Mouse (Mus musculus) urinary bladder, postnatal 14 days (tissue): ENCODE results near the gene Cdc20b.

Experiments
- DNase-seq: peaks from one replicate; pipeline ENCODE4 v3.0.0; 2021; ENCODE audit warnings: low spot score

Cdc20b gene

DNA sequence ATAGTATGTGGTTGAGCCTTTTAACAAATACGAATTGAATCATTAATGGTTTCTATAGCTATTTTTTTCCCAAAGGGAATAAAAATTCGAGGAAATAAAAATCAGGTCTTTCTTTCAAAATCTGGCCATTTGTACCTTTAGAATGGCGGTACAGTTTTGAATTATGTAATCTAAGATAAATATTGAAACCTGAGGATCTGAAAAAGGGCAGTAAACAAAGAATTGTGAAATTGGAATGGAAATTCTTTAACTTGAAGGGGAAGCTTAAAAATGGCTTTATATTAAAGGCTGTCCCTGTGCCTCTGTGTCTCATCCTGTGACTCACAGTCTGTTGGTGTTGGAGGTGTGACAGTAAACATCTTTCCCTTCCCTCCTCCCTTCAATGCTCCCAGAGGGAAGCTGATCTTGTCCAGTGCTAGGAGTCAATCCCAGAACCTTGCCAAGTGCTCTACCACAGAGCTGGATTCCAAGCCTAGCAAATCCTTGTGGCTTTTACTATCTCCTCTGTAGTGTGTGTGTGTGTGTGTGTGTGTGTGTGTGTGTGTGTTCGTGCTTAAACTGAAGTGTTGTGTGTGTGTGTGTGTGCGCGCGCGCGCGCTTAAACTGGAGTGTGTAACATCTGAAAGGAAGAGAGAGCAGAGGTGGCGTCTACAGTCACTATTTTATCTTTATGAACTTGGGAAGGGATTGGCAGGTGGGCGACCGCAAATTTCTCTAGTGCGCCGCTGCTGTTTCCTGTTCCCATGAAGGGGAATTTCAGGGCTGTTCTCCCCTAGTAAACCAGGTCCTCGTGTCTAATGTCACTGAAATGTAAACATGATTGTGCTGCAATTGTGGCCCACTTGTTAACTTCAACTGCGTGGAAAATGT lies 11.4 kb upstream of the Cdc20b start:
- DNase-seq = no peak

- no peak for DNase-seq
These were observed 3.6 kb upstream of the Cdc20b start for GRCm38 (mm10) chr13:113031351-113031750.

DNA sequence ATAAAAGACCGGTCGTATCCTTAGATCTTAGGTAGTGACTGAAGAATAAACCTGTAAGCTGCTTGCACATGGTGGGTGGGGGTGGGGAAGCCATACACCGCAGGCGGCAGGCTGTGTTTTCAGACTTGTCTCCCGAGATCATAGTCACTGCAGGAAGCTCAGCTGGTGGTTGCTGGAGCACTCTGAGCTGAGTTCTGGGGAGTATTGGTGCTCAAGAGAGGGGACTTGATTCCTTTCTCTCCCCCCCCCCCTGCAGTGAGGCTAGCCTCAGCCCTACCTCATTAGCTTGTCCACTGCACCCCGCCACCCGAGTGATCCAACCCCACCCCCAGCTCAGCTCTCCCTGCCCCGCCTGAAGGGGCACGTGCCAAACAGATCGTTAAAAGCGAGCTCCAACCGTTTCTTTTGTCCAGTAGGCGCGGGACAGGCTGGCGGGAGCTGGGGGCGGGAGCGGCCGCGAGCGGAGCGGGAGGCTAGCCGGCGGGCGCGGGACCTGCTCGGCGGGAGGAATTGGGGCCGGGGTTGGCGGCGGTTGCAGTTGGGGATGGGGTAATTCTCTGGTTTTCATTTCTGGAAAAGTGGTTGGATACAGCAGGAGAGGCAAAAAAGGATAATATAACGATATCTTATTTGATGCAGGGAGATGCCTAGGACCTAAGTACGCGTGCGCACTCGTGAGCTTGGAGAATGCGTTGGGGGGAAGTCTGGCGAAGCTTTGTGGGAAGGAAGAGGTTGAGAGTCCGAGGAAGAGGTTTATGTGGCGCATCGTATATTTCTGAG lies 2.9 kb upstream of the Cdc20b start:
- DNase-seq = peak; percentile 15

DNA sequence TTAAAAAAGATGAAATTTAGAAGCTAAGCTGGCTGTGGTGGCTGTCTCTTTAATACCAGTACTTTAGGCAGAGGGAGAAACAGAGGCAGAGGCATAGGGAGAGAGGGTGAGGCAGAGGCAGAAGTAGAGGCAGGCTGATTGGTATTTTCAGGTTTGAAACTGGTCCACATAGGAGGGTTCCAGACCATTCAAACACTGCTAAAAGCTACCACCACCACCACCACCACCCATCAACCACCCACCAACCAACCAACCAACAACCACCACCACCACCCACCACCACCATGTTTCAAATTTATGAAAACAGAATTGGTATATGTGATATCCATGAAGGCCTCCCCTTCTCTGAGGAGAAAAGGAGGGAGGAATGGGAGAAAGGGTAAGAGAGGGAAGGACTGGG lies 2.1 kb upstream of the Cdc20b start:
- DNase-seq = no peak

DNA sequence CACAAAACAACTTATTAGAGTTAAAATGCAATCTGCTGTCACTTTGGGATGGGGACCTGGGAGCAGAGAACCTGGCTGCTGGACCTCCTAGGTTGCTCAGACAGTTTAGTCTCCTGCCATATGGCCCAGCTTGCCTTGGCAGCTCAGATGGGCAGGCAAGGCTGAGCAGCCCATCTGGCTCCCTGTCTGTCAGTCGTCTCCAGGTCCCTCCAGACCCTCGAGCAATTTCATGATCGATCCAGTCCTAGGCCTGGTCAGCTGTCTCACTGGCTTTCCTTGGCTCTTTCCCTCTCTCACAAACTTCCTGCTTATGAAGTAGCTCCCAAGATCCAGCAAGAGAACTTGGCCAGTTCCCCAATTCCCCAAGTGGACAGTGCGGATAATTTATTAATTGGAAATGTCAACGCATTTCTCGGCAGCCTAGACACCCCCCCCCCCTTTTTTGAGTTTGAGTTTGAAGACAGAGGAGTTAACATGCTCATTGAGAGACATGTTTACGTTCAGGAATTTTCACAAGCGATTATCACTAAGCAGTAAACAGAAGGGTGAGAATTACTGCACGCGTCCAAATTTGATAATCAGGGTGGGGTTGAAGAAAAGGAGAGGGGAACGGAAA lies 532 bp upstream of the Cdc20b start:
- DNase-seq = no peak

DNA sequence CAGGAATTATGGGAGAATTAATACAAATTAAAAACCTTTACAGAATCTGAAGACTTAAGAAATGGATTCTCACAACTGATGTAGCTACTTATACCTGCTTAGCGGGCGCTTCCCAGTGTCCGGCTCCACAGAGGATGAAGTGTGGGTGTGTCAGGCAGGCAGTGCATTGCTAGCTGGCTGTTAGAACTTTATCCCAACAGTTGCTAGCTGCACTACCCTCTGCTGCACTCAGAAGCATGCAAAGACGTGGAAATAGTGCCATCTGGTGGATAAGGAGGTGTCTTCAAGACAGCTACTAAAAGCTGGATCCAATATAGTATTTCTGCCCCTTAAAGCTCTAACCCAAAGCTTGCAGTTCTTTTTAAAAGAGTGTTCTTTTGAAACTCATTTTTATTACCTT lies 941 bp downstream of the Cdc20b start:
- DNase-seq = peak; percentile 81

DNA sequence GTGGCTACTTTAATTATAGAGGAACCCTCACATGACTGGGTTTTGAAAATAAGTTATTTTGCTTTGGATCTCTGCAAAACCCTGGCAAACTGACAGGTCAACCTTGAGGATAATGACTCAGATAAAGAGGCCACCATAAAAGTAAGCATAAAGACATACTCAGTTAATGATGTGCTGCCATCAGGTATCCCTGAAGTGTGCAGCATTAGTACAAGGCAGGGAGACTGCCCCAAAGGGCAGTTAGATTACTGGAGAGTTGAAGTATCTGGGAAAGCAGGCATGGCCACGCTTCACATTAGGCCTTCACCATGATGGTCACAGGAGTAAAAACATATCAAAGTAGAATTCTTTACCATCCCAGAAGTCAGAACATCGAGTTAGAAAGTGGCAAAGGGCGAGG lies 10.0 kb downstream of the Cdc20b start:
- no peak for DNase-seq

DNA sequence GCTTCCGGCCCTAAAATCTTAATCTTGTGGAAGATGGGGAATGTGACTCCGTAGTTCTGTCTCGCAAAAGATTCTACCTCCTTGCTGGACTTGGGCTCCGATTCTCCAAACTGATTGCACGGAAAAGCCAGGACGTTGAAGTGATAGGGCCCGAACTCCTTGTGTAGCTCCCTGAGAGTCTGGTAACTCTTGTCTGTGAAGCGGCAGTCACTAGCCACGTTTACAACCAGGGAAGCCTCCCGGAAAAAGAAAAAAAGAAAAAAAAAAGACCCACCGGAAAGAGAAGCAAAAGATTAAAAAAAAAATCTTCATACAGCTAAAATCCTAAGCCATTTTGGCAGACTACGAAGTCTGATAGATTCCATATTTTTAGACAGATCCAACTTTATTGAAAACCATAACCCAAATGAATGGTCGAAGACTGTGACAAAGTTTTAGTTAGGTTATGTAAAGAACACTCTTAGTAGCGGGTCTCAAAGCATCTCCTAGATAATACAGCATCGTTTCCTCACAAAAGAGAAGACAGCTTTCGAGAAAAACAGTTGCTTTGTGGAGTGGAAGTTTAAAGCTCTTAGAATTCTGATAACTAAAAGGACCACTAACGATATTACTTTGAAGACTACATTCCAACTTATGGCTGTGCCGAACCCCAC lies 10.7 kb downstream of the Cdc20b start:
- DNase-seq = no peak

GRCm38 (mm10) chr13:113046211-113046883 lies 11.4 kb downstream of the Cdc20b start, which contains the start of gene Gpx8:
TSS of gene Gpx8 (minus strand) at chr13:113046410.
- DNase-seq = peak; percentile 73

GRCm38 (mm10) chr13:113047018-113047417 lies 12.1 kb downstream of the Cdc20b start:
- no peak for DNase-seq

DNA sequence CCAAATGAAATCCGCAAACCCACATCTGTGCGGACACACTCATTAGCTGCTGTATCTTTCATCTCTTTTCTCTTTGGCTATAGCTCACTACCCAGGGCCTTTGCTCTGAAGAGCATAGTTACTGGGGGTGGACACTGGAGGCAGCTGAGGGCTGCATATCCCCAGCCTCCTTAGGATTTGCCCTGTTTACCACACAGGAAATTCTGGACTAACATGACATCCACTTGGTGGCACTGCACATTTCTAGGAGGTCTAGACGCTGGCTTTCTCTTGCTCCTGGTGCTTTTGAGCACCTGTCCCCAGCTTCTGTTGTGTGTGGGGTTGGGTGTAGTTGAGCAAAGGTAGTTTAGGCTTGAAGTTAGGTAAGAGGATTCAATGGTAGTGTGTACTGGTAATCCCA lies 12.7 kb downstream of the Cdc20b start:
- no peak for DNase-seq

- DNase-seq = no peak
These were observed 19.3 kb downstream of the Cdc20b start for GRCm38 (mm10) chr13:113054230-113054629.

DNA sequence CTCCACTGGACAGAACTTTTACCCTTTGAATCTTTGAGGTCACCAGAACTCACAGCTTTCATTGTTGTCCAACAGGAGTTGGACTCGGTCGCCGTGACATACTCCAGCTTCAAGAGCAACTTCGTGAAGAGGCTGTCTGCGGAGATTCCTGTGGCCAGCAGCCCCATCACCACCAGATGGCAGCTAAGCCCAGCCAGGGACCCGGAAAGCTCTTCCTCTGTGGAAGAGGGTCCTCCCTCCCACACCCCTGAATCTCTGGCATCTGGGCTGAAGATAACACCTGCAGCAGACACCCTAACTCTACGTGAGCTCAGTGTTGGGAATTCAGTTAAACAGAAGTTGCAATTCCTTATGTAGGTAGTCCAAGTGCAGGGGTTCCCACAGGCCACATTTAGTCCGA lies 20.9 kb downstream of the Cdc20b start:
- no peak for DNase-seq

DNA sequence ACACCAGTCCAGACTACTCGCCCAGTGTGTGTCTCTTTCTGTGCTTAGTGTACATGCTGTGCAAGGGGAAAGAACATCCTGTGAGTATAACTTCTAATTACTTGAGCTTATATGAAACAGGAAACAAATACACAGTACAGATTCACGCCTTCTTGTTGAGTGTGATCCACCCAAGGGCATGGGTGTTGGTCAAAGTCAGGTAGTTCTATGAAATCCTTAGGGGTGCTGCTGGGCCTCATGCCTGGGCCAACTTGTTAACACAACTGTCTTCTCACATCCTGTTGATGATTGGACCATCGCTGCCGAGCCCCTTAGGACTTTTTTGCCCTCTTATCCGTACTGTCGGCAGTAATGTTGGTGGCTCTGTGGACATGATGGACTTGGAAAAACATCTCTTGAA lies 26.8 kb downstream of the Cdc20b start:
- no peak for DNase-seq

DNA sequence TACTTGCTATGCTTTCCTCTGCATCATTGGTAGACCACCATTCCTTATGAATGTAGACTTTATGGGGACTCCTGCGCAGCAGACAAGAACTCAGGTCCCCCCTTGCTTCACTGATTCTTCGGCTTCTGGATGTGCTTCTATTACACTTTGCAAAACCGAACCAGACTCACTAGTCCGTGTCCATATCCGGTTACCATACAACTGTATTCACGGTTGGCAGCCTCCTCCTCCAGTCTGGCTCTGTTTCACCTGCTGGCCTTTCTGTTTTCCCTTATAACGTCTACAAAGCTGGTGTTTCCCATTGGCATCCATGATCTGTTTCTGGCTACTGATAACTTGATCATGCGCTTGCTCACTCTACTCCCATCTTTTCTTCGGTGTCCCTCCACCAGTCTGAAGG lies 29.6 kb downstream of the Cdc20b start:
- DNase-seq = no peak

GRCm38 (mm10) chr13:113079021-113079420 lies 44.1 kb downstream of the Cdc20b start:
- no peak for DNase-seq

DNA sequence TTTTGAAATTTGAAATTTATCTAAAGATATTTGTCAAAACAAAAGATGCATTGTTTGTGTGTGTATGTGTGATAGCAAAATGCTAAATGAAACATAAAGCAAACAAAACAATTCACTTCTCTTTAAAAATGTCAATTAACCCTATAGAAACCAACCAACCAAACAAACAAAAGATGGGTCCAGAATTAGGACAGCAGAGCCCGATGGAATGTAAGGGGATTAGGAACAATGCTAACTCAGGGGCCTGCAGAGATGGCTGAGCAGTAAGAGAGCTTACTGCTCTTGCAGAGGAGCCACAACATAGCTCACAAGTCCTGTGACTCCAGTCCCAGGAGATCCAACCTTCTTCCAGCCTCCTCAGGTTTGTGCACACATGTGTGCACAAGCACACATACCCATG lies 47.2 kb downstream of the Cdc20b start:
- no peak for DNase-seq

DNA sequence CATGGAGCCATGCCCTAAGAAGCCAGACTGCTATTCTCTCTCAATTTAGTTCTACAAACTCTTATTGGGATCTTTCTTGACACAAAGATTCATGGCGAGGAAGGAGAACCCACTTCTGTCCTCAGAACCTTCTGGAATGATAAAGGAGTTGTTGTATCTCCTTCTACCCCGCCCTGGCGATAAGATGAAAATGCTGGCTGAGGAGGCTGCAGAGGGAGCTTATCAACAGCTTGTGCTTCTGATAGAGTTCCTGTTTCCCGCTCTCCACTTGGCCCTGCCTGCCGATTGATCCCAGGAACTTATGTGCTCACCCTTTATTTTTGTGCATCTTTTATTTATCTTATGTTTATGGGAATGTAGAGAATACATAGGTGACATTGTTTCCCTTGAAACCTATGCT lies 49.8 kb downstream of the Cdc20b start:
- no peak for DNase-seq

- no peak for DNase-seq
These were observed 52.5 kb downstream of the Cdc20b start for GRCm38 (mm10) chr13:113087226-113088017.

DNA sequence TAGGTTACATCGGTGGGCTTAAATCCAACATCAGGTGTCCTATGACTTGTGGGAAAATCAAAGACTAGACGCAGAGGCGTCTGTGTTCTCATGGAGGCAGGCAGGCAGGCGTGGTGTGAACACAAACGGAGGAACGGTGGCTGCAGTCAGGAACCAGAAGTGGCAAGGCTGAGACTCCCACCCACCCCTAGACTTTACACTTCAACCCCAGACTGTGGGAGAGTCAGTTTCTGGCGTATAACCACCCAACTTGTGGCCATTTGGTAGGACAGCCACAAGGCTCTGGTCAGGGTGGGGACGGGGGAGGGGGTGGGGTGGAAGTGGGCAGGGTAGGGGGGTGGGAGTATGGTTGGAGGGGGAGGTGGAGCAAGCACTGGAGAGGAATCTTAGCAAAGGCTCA lies 55.6 kb downstream of the Cdc20b start:
- DNase-seq = no peak

DNA sequence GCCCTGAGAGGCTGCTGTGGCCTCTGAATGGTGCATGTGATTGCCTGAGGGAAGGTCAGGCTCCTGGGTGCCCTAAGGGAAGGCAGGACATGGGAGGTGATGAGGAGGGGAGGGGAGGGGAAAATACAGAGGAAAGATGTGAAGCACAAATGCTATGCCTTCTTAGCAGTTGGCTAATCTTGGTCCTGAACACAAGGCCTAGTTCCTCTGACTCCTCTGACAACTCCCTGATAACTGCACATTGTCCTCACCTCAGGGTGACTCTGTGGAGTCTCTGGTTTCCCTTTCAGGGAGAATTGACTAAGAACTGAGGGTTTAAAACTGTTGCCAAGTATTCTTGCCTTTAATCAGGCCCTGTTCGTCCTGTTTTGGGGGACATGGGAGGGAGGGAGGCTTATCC lies 59.7 kb downstream of the Cdc20b start:
- no peak for DNase-seq
